Mouse (Mus musculus) spleen, postnatal 10 days (tissue): ENCODE results near the gene Nav2.

Source experiments
- DNase-seq, 2 experiments: peaks; one replicate each; pipeline ENCODE4 v3.0.0; 2021 to 2022; ENCODE audit warnings: low spot score in 2 of 2

The Nav2 gene

GRCm38 (mm10) chr7:49616258-49616735, 707.8 kb downstream of the Nav2 start:
- DNase-seq: peak; percentile 20 to 72

- DNase-seq: no peak
Measured at GRCm38 (mm10) chr7:49617087-49617486, 708.6 kb downstream of the Nav2 start.

GRCm38 (mm10) chr7:49620160-49620559, 711.6 kb downstream of the Nav2 start:
- no peak for DNase-seq

- no peak for DNase-seq
Measured at GRCm38 (mm10) chr7:49631885-49632284, 723.4 kb downstream of the Nav2 start.

- DNase-seq: no peak
Measured at GRCm38 (mm10) chr7:49632391-49632790, 723.9 kb downstream of the Nav2 start.

GRCm38 (mm10) chr7:49633375-49633956, 725.0 kb downstream of the Nav2 start:
- peak in 1 of 2 experiments; percentile 44 for DNase-seq

GRCm38 (mm10) chr7:49634291-49635073, 726.0 kb downstream of the Nav2 start:
- DNase-seq: no peak

GRCm38 (mm10) chr7:49635074-49635621, 726.6 kb downstream of the Nav2 start:
- no peak for DNase-seq

GRCm38 (mm10) chr7:49635971-49636370, 727.5 kb downstream of the Nav2 start:
- DNase-seq: no peak

- DNase-seq: no peak
Measured at GRCm38 (mm10) chr7:49636491-49637115, 728.1 kb downstream of the Nav2 start, which contains the start of gene Dbx1. Gene Dbx1, minus strand, starts transcription at chr7:49636849.

- DNase-seq: no peak
Measured at GRCm38 (mm10) chr7:49637281-49637680, 728.8 kb downstream of the Nav2 start.

- no peak for DNase-seq
Measured at GRCm38 (mm10) chr7:49637851-49638663, 729.5 kb downstream of the Nav2 start.

- DNase-seq: no peak
Measured at GRCm38 (mm10) chr7:49638941-49639776, 730.6 kb downstream of the Nav2 start.

GRCm38 (mm10) chr7:49639864-49640708, 731.6 kb downstream of the Nav2 start:
- no peak for DNase-seq

GRCm38 (mm10) chr7:49640709-49641305, 732.3 kb downstream of the Nav2 start:
- DNase-seq: no peak
